Mouse (Mus musculus) 416B (cell line): Measurements from ENCODE around the gene Nt5dc3.

Experiments used
- DNase-seq: peaks from one replicate; pipeline ENCODE4 v3.0.0; 2011; ENCODE audit warnings: low read depth

The Nt5dc3 gene

DNA sequence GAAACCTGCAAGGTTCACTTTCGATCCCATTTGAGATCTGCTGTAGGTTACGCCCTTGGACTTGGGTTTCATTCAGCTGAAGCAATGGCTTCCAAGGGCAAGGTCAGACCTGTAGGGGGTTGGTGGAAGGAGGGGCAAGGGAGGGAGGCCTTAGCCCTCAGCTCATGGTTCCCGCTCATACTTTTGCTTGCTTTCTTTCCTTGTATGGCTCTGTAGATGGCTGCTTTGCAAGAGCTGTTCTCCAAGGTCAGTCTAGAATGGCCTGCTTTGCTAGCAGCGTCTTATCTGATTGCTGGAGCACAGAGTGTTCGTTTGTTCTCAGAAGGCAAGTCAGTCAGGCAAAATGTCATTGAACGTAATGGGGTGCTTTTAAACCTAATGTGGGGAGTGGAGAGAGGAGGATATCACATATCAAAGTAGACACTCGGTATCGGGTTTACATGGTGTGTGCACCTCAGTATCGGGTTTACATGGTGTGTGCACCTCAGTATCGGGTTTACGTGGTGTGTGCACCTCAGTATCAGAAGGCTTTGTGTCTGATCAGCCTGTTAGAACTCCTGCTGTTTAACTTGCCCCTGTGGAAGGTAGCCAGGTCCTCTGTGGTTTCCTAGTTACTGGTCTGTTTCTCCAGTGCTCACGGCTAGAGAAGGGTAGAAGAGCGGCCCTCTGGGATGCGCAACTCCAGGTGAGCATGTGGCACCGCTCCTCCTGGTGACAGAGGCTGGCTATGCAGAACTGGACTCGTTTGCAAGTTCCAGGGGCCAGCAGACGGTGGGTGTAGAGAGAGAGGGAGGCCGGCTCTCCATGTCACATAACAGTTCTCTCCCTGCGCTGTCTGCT lies 35.7 kb downstream of the Nt5dc3 start:
- no peak for DNase-seq

DNA sequence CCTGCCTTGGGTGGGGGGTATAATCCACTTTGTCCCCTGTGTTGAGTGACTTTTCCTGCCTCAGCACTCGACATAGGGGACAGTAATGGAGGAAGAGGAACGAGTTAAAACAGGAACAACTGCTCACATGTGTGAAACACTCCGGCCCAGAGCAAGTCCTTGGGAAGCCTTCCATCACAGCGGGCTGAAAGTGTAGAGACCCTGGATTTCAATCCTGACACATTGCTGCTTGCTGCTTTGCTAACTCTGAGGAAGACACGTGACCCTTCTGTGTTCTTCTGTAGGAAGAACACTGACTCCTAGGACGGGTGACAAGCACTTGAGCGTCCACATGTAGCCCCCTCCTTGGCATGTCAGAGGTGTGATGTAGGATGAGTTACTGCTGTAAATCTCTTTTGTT lies 36.3 kb downstream of the Nt5dc3 start:
- no peak for DNase-seq

DNA sequence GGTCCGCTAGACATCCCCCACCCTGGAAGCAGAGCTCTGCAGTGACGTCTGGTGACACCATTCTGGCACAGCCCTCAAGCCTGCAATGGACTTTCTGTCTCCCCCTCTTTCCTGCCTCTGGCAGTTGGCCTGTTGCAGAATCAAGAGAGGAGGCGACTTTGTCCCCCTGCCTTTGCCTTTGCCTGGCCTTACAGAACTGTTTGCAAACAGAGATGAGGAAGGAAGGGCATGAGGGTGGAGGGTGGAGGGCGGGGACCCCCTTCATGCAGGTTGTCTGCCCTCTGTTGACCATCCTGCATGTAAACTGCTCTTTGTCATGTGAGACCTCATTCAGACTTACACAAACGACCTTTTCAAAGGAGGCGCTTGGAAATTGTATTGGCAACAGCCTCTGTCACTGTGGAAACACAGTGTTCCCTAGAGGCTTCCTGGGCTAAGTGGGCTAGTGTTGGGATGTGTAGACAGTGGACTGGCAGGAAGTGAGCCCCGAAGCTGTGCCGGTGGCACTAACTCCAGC lies 40.9 kb downstream of the Nt5dc3 start:
- DNase-seq = peak; percentile 14

DNA sequence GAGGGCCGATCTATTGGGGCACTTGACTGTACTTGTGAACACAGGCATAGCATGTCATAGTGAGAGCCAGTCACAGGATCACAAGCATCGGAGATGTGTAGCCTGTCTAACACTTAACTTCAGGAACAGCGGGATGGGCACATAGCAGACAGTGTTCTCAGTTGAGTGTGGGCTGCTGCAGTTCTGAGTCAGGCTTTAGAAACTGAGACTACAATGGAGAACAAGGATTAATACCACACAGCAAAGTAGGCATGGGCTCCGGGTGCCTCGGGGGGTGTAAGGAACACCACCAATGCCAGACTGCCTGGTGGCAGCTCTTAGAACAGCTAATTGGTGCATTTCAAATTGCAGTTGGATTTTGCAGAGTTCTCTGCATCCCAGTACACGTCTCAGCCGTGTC lies 42.2 kb downstream of the Nt5dc3 start:
- no peak for DNase-seq

DNA sequence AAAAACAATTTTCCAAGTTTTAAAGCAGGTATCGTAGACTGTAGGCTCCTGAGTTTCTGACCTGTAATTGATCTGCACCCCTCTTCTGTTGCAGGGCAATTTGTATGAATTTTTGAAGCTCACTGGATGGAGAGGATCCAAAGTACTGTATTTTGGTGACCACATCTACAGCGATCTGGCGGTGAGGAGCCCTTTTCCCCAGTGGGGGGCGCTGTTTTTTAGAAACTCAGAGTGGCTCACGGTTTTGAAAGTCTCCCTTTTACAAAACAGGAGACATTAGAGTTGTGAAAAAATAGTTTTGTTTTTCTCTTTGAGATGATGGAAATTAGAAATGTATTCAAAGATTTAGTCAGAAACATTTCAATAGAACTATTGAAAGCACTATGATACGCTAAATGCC lies 45.3 kb downstream of the Nt5dc3 start:
- no peak for DNase-seq

DNA sequence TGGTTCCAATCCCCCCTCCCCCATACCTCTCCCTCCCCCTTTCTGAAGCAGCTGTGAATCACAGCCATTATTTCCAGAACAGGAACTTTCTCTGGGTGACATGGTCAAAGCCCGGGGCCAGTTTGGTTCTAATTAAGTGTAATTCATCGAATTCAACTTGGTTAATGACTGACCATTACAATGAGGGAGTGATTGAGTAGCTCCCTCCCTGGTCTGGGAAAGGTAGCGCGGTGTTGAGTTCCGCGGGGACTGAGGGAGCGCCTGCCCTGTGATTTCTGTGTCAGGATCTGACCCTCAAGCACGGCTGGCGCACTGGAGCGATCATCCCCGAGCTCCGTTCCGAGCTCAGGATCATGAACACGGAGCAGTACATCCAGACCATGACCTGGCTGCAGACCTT lies 46.1 kb downstream of the Nt5dc3 start:
- DNase-seq = no peak

DNA sequence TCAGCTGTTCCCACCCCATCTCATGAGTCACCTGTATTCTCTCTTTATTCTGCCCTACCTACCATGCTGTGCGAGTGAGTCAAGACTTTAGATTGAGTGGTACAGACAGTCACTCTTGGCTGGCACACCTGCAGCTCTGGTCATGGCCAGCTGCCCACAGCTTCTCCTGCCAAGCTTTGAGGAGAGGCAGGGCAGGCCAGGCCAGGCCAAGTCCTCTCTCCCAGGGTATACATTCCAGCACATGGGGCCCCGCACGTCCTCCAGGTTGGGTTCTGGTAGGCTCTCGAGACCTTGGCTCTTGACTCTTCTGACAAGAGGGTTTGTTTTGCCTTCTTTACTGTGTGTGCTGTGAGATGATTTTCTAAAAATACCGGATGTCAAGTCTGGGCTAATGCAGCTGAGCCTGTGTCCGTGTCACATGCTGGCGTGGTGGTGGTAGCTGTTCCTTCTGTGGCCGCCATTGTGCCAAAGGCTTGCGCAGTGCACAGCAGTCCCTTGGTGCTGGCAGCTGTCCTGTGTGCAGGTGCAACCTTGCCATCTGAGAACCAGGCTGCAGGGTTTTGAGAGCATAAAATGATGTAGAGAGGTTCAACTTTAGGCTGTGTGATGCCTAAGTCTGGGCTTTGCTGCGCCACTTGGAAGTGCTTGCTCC lies 47.2 kb downstream of the Nt5dc3 start:
- DNase-seq = no peak

DNA sequence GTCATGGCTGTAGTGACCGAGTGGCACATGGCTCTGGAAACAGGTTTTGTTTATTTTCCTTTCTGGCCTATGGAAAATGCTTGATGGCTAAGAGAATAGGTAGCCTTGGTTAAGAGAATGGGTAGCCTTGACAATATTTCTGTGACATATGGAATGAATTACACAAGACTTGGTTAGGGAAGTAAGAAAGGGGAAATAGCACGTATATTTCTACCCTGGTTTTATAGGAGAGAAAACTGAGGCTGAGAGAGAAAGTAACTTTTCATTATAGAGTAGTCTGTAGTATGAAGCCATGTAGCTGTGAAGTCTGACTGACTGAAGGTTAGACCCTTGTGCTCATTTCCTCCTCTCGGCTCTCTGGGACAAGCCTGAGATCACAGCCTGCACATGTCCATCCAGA lies 48.1 kb downstream of the Nt5dc3 start:
- DNase-seq = peak; percentile 11

DNA sequence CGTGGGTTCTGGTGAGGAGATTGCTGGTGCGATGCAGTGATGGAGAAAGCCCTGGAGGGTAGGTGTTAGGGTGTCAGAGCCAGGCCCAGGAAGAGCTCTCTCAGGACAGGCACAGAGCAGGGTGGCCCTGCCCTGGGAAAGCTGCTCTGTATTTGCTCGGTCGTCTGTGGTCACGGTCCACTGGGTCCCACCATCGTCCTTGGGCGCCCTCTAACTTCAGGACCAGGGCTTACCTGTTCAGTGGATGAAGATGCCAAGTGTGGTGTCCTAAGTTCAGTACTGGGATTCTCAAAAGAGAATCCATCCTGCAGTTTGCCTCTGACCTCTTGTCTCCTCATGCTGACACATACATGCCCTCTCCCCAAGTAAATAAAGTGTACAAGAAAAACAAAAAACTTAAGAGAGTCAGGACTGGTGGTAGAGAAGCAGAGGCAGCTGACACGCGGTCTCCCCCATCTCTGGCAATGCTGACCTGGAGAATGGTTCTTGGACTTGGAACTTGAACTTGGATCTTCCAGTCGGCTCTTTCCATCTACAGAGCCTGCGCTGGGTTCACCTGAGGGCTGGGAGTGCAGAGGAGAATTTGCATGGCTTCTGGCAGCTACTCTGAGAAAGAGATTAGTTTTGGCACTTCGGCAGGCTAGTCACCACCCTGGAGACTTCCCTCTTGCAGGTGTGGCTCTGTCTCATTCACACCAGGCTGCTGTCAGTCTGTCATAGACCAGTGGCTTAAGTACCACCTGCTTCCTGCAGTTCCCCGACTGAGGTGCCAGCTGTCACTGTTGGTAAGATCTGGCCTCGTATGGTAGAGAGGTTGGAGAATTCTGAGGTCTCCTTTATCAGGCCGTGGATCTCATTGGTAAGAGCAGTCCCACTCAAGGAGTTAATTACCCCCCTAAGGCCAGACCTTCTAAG lies 49.7 kb downstream of the Nt5dc3 start:
- DNase-seq = no peak

DNA sequence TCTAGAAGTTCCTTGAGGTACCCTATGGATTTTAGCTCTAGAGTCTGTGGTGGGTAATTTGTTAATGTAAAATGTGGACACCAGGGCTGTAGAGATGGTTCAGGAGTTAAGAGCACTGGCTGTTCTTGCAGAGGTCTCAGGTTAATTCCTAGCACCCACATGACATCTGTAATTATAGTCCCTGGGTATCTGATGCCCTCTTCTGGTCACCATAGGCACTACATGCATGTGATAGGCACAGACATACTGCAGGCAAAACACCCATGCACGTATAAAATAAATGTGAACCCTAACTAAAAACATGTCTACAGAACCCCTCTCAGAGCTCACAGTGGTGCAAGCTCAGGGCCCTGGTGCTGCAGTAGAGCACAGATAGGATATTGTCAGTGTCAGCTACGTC lies 50.7 kb downstream of the Nt5dc3 start:
- peak; percentile 13 for DNase-seq

DNA sequence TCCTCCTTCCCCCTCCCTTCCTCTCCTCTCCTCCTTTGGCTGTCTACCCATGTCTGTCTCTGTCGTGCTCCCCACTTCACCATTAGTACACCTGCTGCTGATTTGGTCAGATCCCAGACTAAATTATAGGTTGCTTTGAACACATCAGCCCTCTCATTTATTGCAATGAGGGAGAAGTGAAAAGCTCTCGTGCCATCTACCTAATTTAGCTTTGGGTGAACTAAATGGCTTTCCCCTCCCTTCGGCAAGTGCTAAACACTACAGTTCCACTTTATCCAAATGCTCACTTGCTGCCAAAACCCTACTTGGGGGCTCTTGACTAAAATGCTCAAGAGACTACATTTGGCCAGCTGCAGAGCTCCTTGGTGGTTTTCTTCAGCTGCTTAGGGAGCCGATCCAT lies 58.0 kb downstream of the Nt5dc3 start:
- no peak for DNase-seq

DNA sequence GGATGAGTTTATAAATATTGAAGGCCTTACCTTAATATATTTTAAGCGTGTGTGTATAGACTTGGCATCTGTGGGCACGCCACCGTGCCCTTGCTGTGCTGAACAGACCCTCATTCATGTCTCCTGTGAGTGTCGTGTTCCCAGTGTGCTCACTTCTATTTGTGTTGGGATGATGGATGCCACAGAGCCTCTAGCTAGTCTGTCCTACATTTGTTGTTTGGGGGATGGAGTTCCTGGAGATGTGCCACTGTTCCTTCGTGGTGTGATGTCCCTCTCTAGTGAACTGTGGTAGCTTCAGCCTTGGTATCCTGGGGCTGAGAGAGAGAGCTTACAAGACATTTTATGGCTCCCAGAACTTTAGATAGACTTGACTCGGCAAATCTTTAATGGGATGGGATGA lies 60.0 kb downstream of the Nt5dc3 start:
- DNase-seq = no peak

DNA sequence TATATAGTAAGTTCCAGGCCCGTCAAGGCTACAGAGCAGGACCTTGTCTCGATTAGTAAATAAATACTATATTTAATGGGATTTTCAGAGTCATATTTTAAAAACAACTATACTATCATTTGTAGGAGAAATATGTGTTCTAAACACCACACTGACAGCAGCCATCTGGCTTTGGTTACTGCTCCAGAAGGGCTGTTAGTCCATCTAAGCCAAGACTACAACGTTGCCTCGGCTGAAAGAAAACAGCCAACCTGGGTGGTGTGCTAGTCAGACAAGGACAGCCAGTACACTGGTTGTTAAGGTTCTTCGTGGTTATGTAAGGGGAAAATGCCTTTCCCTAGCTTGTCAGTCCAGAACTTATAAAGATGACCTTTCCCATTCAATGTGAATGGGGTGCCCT lies 63.9 kb downstream of the Nt5dc3 start:
- no peak for DNase-seq

DNA sequence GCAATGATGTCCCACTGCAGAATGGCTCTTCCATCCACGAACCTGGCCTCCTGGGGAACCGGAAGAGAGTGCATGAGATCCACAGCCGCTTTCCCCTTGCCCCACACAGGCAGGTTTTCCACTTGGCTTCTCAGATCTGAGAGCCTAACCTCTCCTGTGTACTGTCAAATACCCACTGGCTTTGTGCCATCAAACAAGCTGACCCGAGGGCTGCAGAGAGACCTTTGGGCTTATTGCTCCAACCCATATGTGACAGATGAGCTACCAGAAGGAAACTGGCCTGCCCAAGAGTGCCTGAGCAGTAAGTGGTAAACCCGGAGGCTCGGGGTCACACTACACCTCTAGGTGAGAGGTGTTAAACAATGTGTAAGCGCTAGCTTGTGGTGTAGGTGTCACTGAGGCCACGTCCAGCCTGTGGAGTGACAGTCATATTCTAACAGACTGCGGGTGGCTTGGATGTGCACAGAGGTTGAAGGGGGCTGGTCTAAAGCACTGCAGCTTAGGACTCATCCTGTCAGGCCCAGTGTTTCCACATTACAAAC lies 68.2 kb downstream of the Nt5dc3 start:
- no peak for DNase-seq

DNA sequence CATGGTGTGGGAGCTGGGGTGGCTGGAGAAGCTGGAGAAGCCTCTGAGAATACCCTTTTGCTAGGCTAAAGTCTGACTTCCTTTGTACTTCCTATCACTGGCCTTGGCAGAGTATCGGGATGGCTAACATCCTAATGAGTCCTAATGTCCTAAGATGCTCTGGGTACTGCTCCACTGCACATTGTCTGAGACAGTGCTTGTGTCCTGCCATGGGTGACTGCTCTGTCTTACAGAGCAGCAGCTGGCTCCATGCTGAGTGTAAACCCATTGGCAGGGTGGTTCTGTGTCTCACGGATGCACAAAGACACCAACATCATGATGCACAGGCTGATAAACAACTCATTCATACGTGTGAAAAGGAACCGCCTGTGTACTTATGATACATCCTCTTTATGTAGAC lies 70.3 kb downstream of the Nt5dc3 start:
- no peak for DNase-seq

DNA sequence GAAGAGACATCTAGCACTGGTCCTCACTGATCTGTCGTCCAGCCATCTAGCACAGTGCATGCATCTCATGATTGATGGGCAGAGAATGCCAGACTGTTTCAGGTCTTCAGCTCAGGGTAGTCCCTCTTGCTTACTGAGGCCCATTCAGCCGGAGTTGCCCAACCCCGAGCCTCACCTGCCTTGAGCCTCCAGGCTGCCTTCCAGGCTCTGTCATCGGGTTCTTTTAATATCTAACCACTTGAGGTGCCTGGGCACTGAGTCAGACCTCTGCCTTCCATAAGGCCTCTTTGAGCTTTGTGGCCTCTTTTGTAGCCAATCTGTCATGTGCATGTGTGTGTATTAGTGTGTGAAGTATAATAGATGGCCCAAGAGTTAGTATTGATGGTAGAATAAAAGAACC lies 70.7 kb downstream of the Nt5dc3 start:
- DNase-seq = no peak

DNA sequence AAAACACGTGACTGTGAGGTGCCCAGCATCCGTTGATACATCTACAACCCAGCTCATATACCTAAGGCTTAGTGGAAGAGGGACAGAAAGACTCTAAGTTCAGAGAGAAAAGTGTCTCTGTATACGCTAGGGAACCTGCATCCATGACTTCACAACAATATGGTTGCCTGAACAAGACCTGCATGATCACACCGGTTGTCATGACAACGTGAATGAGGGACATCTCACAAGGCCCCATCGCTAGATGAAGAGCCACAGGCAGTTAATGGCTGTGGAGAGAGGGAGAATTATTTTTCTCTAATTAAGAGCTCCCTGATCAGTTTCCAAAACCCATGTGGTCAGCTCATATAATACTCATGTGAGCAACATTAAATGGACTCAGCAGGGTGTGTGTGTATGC lies 73.4 kb downstream of the Nt5dc3 start:
- DNase-seq = no peak

DNA sequence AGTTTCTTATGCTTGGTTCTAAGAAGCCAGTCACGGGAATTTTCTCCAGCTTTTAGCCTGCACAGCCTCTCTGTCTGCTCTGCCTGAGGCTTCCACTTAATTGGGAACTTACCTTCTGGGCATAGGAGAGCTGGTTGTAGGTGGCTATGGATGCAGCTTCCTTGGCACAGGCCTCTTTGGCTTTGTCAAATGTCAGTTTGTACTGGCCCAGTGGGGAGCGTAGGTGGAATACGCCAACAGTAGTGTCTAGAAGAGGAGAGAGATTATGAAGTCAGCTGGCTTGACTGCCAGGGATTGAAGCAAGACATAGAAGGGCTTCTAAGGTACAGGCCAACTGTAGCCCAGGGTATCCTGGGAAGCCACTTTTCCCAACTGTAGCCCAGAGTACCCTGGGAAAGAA lies 74.6 kb downstream of the Nt5dc3 start:
- no peak for DNase-seq

DNA sequence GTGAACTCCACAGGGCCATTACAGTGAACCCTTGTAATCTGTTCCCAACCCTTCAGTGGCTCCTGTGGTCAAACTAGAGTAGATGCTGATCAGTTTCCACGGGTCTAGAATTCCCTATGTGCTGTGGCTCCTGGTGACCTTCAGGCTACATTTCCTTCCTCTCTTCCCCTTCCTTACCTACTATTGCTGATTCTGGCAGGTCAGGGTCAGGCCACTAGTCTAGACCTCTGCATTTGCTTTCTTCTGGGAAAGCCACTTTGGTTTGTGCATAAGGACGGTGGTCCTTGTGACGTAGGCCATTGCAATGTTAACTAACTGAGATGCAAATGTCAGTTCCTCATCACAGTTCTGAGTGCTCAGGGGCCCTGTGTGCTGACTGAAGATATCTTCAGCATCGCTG lies 81.6 kb downstream of the Nt5dc3 start:
- no peak for DNase-seq

DNA sequence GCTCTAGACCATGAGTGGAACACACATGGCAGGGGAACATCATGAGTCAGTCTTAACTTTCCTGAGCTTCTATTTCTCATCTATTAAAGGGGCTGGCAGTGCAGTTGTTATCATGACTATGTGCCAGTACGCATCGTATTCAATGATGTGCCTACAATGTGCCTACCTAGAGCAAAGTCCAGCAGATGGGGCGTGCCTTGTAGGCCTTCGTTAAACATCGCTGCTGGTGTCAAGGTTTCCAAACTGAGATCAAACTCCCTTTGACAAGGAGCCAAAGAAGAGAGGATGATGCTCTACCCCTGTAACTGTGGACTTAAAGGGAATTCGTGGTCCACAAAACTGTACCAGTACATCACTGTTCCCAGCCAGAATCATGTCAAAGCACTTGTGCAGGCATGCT lies 83.7 kb downstream of the Nt5dc3 start:
- no peak for DNase-seq

DNA sequence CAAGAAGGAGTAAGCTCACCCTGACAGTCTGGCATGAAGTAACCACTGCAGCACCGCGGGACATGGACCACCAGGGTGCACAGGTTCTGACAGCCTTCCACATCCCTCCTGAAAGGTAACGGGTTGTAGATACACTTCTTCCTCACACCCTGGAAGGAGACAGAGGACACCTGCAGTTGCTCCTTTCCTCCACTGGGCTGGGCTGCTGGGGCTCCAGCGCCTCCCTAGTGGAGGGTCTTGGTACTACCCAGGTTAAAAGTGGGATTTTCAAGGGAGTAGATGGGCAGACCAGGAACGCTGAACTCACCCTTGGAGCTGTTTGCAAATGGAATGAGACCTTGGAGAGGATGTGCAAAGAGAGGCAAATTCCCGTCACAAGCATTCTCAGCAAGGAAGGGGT lies 84.6 kb downstream of the Nt5dc3 start:
- DNase-seq = no peak

DNA sequence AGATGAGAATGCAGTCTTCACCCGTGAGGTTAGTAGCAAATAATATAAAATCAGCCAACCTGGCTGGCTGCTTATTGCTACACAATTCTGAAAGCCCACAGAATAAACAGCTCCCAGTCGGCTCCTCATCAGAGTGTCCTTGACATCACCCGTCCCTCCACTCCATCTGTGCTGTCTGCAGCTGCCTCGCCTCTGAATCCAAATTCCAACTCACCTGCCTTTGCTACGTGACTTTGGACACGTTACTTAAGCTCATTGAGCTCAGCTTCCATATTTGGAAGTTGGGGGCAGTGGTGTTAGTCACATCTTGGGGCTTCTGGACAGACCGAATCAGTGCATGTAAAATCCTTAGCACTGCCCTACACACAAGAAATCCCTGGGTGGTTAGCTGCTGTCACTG lies 93.3 kb downstream of the Nt5dc3 start:
- DNase-seq = no peak
